Mouse (Mus musculus): ENCODE results near the gene Cox10. TPM values are rescaled to one million over a fixed set of nuclear protein-coding genes. Genes with fewer than 3 reads are reported as not detected.
A peak's percentile ranks its signal among the peaks of the same experiment; 100 is the strongest.

Cox10 gene
- polyA plus RNA-seq, 1 experiment from 2014 or later = 28.0 TPM

- H3K27ac ChIP-seq (ENCODE audit: low read depth, low read length) = no peak overlapping the region
- peaks cover 8% of the 10 kb centered on the region for H3K4me1 ChIP-seq (ENCODE audit: control insufficient read depth, insufficient read depth, low read length)
- no peaks in the 10 kb centered on the region for H3K36me3 ChIP-seq (ENCODE audit: control insufficient read depth, insufficient read depth, low read length)
- no peak overlapping the region for H3K4me3 ChIP-seq (ENCODE audit: low read depth, low read length)
- H3K9ac ChIP-seq (ENCODE audit: low read length) = no peak overlapping the region
- ATAC-seq (ENCODE audit: low FRiP score) (no peak), DNase-seq (ENCODE audit: low spot score, missing footprints) (no peak)
- H3K4me2 ChIP-seq = no peak overlapping the region
- 71% methylated on average over 2 of the region's 2 CpGs for WGBS
- no peaks in the 10 kb centered on the region for H3K27me3 ChIP-seq (ENCODE audit: control insufficient read depth, insufficient read depth, low read length)
- H3K9me3 ChIP-seq (ENCODE audit: control insufficient read depth, low read length) = no peaks in the 10 kb centered on the region
Observed at GRCm38 (mm10) chr11:63977741-63978140, 101.5 kb downstream of the Cox10 start.

GRCm38 (mm10) chr11:63976775-63977174 lies 102.5 kb downstream of the Cox10 start:
- H3K4me2 ChIP-seq = no peak overlapping the region
- H3K4me1 ChIP-seq (ENCODE audit: control insufficient read depth, insufficient read depth, low read length) = peaks cover 8% of the 10 kb centered on the region
- ATAC-seq (ENCODE audit: low FRiP score) = no peak
- H3K27ac ChIP-seq (ENCODE audit: low read depth, low read length) = no peak overlapping the region
- WGBS = 94% methylated on average over 2 of the region's 2 CpGs
- H3K9ac ChIP-seq (ENCODE audit: low read length) = no peak overlapping the region
- no peak for DNase-seq (ENCODE audit: low spot score, missing footprints)
- H3K4me3 ChIP-seq (ENCODE audit: low read depth, low read length) = no peak overlapping the region
- H3K36me3 ChIP-seq (ENCODE audit: control insufficient read depth, insufficient read depth, low read length) = no peaks in the 10 kb centered on the region
- no peaks in the 10 kb centered on the region for H3K9me3 ChIP-seq (ENCODE audit: control insufficient read depth, low read length)
- H3K27me3 ChIP-seq (ENCODE audit: control insufficient read depth, insufficient read depth, low read length) = no peaks in the 10 kb centered on the region

- 89% methylated on average over 13 of the region's 13 CpGs for WGBS
- H3K27ac ChIP-seq (ENCODE audit: low read depth, low read length) = no peak overlapping the region
- no peaks in the 10 kb centered on the region for H3K36me3 ChIP-seq (ENCODE audit: control insufficient read depth, insufficient read depth, low read length)
- ATAC-seq (ENCODE audit: low FRiP score) (no peak), DNase-seq (ENCODE audit: low spot score, missing footprints) (no peak)
- H3K9me3 ChIP-seq (ENCODE audit: control insufficient read depth, low read length) = no peaks in the 10 kb centered on the region
- H3K27me3 ChIP-seq (ENCODE audit: control insufficient read depth, insufficient read depth, low read length) = no peaks in the 10 kb centered on the region
- no peak overlapping the region for H3K9ac ChIP-seq (ENCODE audit: low read length)
- no peak overlapping the region for H3K4me2 ChIP-seq
- no peak overlapping the region for H3K4me3 ChIP-seq (ENCODE audit: low read depth, low read length)
- H3K4me1 ChIP-seq (ENCODE audit: control insufficient read depth, insufficient read depth, low read length) = peaks cover 8% of the 10 kb centered on the region
Observed at GRCm38 (mm10) chr11:63975260-63975899, 103.9 kb downstream of the Cox10 start.

GRCm38 (mm10) chr11:63973973-63974372 lies 105.3 kb downstream of the Cox10 start:
- H3K4me2 ChIP-seq = no peak overlapping the region
- no peak overlapping the region for H3K27ac ChIP-seq (ENCODE audit: low read depth, low read length)
- H3K9ac ChIP-seq (ENCODE audit: low read length) = no peak overlapping the region
- no peaks in the 10 kb centered on the region for H3K9me3 ChIP-seq (ENCODE audit: control insufficient read depth, low read length)
- no peak for ATAC-seq (ENCODE audit: low FRiP score)
- WGBS = 83% methylated on average over 2 of the region's 2 CpGs
- H3K4me1 ChIP-seq (ENCODE audit: control insufficient read depth, insufficient read depth, low read length) = peaks cover 14% of the 10 kb centered on the region
- H3K27me3 ChIP-seq (ENCODE audit: control insufficient read depth, insufficient read depth, low read length) = no peaks in the 10 kb centered on the region
- DNase-seq (ENCODE audit: low spot score, missing footprints) = no peak
- H3K36me3 ChIP-seq (ENCODE audit: control insufficient read depth, insufficient read depth, low read length) = no peaks in the 10 kb centered on the region
- no peak overlapping the region for H3K4me3 ChIP-seq (ENCODE audit: low read depth, low read length)

- H3K36me3 ChIP-seq (ENCODE audit: control insufficient read depth, insufficient read depth, low read length) = no peaks in the 10 kb centered on the region
- H3K4me2 ChIP-seq = no peak overlapping the region
- DNase-seq (ENCODE audit: low spot score, missing footprints) (no peak), ATAC-seq (ENCODE audit: low FRiP score) (no peak)
- H3K9me3 ChIP-seq (ENCODE audit: control insufficient read depth, low read length) = no peaks in the 10 kb centered on the region
- H3K27ac ChIP-seq (ENCODE audit: low read depth, low read length) = no peak overlapping the region
- no peak overlapping the region for H3K9ac ChIP-seq (ENCODE audit: low read length)
- H3K4me1 ChIP-seq (ENCODE audit: control insufficient read depth, insufficient read depth, low read length) = peaks cover 16% of the 10 kb centered on the region
- WGBS = 93% methylated on average over 9 of the region's 9 CpGs
- no peak overlapping the region for H3K4me3 ChIP-seq (ENCODE audit: low read depth, low read length)
- no peaks in the 10 kb centered on the region for H3K27me3 ChIP-seq (ENCODE audit: control insufficient read depth, insufficient read depth, low read length)
Observed at GRCm38 (mm10) chr11:63971462-63971861, 107.8 kb downstream of the Cox10 start.

GRCm38 (mm10) chr11:63970818-63971217 lies 108.5 kb downstream of the Cox10 start:
- Histone ChIP-seq H3K4me1 (ENCODE audit: control insufficient read depth, insufficient read depth, low read length) (peaks cover 16% of the 10 kb centered on the region), H3K4me2 (no peak overlapping the region), H3K27me3 (ENCODE audit: control insufficient read depth, insufficient read depth, low read length) (no peaks in the 10 kb centered on the region), H3K9ac (ENCODE audit: low read length) (no peak overlapping the region), H3K36me3 (ENCODE audit: control insufficient read depth, insufficient read depth, low read length) (no peaks in the 10 kb centered on the region), H3K4me3 (ENCODE audit: low read depth, low read length) (no peak overlapping the region), H3K27ac (ENCODE audit: low read depth, low read length) (no peak overlapping the region), H3K9me3 (ENCODE audit: control insufficient read depth, low read length) (no peaks in the 10 kb centered on the region)
- DNase-seq (ENCODE audit: low spot score, missing footprints) (no peak), ATAC-seq (ENCODE audit: low FRiP score) (no peak)
- 88% methylated on average over 6 of the region's 6 CpGs for WGBS

- no peaks in the 10 kb centered on the region for H3K9me3 ChIP-seq (ENCODE audit: control insufficient read depth, low read length)
- H3K27ac ChIP-seq (ENCODE audit: low read depth, low read length) = peak overlapping the region; percentile 37
- no peaks in the 10 kb centered on the region for H3K36me3 ChIP-seq (ENCODE audit: control insufficient read depth, insufficient read depth, low read length)
- no peaks in the 10 kb centered on the region for H3K27me3 ChIP-seq (ENCODE audit: control insufficient read depth, insufficient read depth, low read length)
- no peak overlapping the region for H3K4me2 ChIP-seq
- ATAC-seq (ENCODE audit: low FRiP score) = peak; percentile 77
- peak overlapping the region; percentile 40 for H3K9ac ChIP-seq (ENCODE audit: low read length)
- 16% methylated on average over 11 of the region's 11 CpGs for WGBS
- peaks cover 16% of the 10 kb centered on the region for H3K4me1 ChIP-seq (ENCODE audit: control insufficient read depth, insufficient read depth, low read length)
- peak; percentile 91 for DNase-seq (ENCODE audit: low spot score, missing footprints)
- no peak overlapping the region for H3K4me3 ChIP-seq (ENCODE audit: low read depth, low read length)
Observed at GRCm38 (mm10) chr11:63969205-63969910, 109.9 kb downstream of the Cox10 start.

- no peak overlapping the region for H3K4me2 ChIP-seq
- no peaks in the 10 kb centered on the region for H3K9me3 ChIP-seq (ENCODE audit: control insufficient read depth, low read length)
- peak overlapping the region; percentile 40 for H3K9ac ChIP-seq (ENCODE audit: low read length)
- H3K27ac ChIP-seq (ENCODE audit: low read depth, low read length) = peak overlapping the region; percentile 37
- no peak overlapping the region for H3K4me3 ChIP-seq (ENCODE audit: low read depth, low read length)
- peak; percentile 88 for DNase-seq (ENCODE audit: low spot score, missing footprints)
- ATAC-seq (ENCODE audit: low FRiP score) = no peak
- 53% methylated on average over 3 of the region's 3 CpGs for WGBS
- H3K27me3 ChIP-seq (ENCODE audit: control insufficient read depth, insufficient read depth, low read length) = no peaks in the 10 kb centered on the region
- peaks cover 16% of the 10 kb centered on the region for H3K4me1 ChIP-seq (ENCODE audit: control insufficient read depth, insufficient read depth, low read length)
- no peaks in the 10 kb centered on the region for H3K36me3 ChIP-seq (ENCODE audit: control insufficient read depth, insufficient read depth, low read length)
Observed at GRCm38 (mm10) chr11:63968388-63969035, 110.8 kb downstream of the Cox10 start.

Measured in midbrain, embryonic 11.5 days (tissue).